Mouse (Mus musculus) liver, postnatal 0 days (tissue): ENCODE measurements at regions not wholly inside any gene's neighbourhood (a gene's known extent, or its start where the extent isn't known, plus 50 kb on each side); places are given as distances from the start of the nearest gene placed in this dataset.

Experiments
- CTCF ChIP-seq: sonication (generic); IDR thresholded peaks from 2 replicates; pipeline ENCODE4 v1.5.1; 2016; ENCODE audit warnings: antibody characterized with exemption, low read depth
- EP300 ChIP-seq: IDR thresholded peaks from 2 replicates; pipeline ENCODE4 v1.6.1; 2016; ENCODE audit warnings: antibody characterized with exemption, low read depth, mild to moderate bottlenecking

GRCm38 (mm10) chr1:124635246-124635768 lies 589.9 kb upstream of the Dpp10 start:
- TF ChIP-seq CTCF (no peak), EP300 (no peak)
